Mouse (Mus musculus) testis, adult 2 months (tissue): Measurements from ENCODE around the gene Mapkapk3.

Experiments
- CTCF ChIP-seq: fragments of 200-500 bp; IDR thresholded peaks from 2 replicates; pipeline ENCODE4 v1.5.1; 2012; ENCODE audit warnings: low read depth, mild to moderate bottlenecking, inconsistent platforms, low read length, moderate library complexity; ENCODE audit not compliant: control insufficient read depth, insufficient read depth, insufficient replicate concordance
- POLR2A ChIP-seq: fragments of 200-500 bp; IDR thresholded peaks from 2 replicates; pipeline ENCODE4 v1.6.1; 2012; ENCODE audit warnings: low read depth, mild to moderate bottlenecking, inconsistent platforms, low read length, moderate library complexity; ENCODE audit not compliant: control insufficient read depth

- no peak for TF ChIP-seq POLR2A
- no peak for TF ChIP-seq CTCF
Measured at GRCm38 (mm10) chr9:107333686-107334085, 44.0 kb upstream of the Mapkapk3 start.
